Mouse (Mus musculus) erythroblast, embryonic 14.5 days (primary cell): ENCODE results near the gene Elp4. TPM values are rescaled to one million over a fixed set of nuclear protein-coding genes. Genes with fewer than 3 reads are reported as not detected.

ENCODE experiments used
- H3K27me3 ChIP-seq: 2 replicates; pipeline ENCODE4 v1.6.1; 2012; ENCODE audit warnings: inconsistent platforms; ENCODE audit not compliant: control insufficient read depth
- H3K36me3 ChIP-seq: 2 replicates; pipeline ENCODE4 v1.6.1; 2012; ENCODE audit warnings: mild to moderate bottlenecking, inconsistent platforms; ENCODE audit not compliant: control insufficient read depth
- H3K4me1 ChIP-seq: 2 replicates; pipeline ENCODE4 v1.6.1; 2012; ENCODE audit warnings: inconsistent platforms; ENCODE audit not compliant: control insufficient read depth
- H3K4me3 ChIP-seq: replicated peaks from 2 replicates; pipeline ENCODE3; 2012; ENCODE audit warnings: moderate library complexity, mild to moderate bottlenecking, inconsistent platforms
- H3K9me3 ChIP-seq: 2 replicates; pipeline ENCODE4 v1.6.1; 2012; ENCODE audit warnings: low read length, inconsistent platforms, mixed read lengths; ENCODE audit not compliant: control insufficient read depth
- GATA1 ChIP-seq: IDR thresholded peaks from 2 replicates; pipeline ENCODE4 v1.6.1; 2012; ENCODE audit warnings: low read length, inconsistent platforms, mixed read lengths
- TAL1 ChIP-seq: IDR thresholded peaks from 3 replicates; pipeline ENCODE4 v1.6.1; 2012; ENCODE audit warnings: low read length, inconsistent platforms, mixed read lengths
- polyA plus RNA-seq: library from polyadenylated mRNA; stranded (reverse); fragments of >175 nt; gene quantifications from 2 replicates; pipeline ENCODE4 v1.2.3, GENCODE M21; 2012

Elp4 gene
- polyA plus RNA-seq, 1 experiment: 0.64 TPM

- Histone ChIP-seq H3K4me3 (no peak overlapping the region), H3K27me3 (peaks cover 100% of the 10 kb centered on the region), H3K36me3 (no peaks in the 10 kb centered on the region), H3K4me1 (peaks cover 4% of the 10 kb centered on the region), H3K9me3 (peaks cover 14% of the 10 kb centered on the region; the same call in 1 of the 2 replicates)
- TF ChIP-seq GATA1 (no peak), TAL1 (no peak)
These were observed 231.3 kb downstream of the Elp4 start for GRCm38 (mm10) chr2:105673054-105673453.

- H3K9me3 ChIP-seq: peaks cover 17% of the 10 kb centered on the region; the same call in 1 of the 2 replicates
- TF ChIP-seq TAL1: no peak
- TF ChIP-seq GATA1: no peak
- H3K27me3 ChIP-seq: peaks cover 100% of the 10 kb centered on the region
- no peaks in the 10 kb centered on the region for H3K36me3 ChIP-seq
- no peak overlapping the region for H3K4me3 ChIP-seq
- peaks cover 4% of the 10 kb centered on the region for H3K4me1 ChIP-seq
These were observed 231.8 kb downstream of the Elp4 start for GRCm38 (mm10) chr2:105672596-105672960.

DNA sequence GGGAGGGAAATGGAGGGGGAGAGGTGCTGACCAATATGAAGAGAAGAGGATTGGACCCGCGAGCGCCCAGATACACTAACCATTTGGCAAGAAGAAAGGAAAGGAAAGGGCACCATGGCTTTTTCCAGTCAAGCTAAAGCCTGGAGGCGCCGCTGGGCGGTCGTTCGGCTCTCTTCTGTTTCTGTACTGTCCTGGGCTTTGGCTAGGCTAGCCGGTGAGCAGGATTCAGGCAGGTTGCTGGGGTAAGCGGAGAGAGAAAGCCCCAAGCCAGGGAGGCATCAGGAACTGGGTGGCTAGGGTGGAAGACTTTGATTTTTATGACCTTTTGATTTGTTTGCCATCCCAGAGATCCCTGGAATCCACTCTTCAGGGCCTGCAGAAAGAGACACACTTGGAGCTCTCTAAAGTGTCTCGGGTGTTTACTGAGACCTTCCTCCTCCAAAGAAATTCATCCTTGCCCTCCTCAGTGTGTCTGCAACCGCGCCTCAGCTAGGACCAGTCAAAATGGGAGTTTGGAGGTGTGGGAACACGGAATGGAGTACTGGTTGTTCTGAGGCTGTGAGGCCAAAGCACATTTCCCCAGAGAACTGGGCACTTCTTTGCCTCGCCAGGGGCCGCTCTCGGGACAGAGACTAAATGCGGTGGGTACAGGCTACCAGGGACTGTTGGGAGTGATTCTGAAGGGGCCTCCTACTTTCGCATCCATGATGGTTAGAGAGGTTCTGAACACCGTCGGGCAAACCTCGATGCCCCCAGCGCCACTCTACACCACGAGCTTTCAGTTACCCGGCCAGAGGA is 232.4 kb downstream of the Elp4 start:
- TF ChIP-seq GATA1 (no peak), TAL1 (no peak)
- Histone ChIP-seq H3K27me3 (peaks cover 100% of the 10 kb centered on the region), H3K4me1 (peaks cover 4% of the 10 kb centered on the region), H3K36me3 (no peaks in the 10 kb centered on the region), H3K4me3 (no peak overlapping the region), H3K9me3 (peaks cover 17% of the 10 kb centered on the region; the same call in 1 of the 2 replicates)

DNA sequence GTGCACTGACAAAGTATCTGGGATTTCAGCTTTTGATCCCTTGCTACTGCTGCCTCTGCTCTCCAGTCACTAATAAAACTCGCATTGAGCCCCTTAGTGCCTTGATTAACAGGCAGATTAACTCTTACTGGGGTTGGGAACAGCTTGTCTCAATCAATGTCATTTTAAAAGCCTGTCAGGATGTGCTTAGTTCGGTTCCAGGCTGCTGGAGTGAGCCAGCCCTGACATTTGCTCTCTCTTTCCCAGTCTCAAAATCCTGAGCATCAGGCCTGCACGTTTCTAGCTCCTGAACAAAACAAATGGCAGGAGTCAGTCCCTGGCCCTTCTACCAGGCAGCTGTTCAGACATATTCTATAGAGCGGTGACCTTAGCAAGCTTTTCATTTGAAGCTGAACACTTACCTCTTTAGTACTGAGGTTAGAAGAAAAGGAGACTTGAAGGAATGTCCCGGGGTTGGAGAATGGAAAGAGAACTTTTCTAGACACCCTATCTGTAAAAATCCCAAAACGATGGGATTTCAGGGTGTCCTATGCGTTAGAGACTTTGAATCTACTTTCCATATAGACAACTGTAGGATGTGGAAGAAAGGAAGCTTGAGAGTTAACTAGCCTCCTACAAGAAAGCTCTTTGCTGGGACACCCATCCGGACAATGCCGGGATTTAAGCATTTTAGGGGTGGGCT is 233.1 kb downstream of the Elp4 start:
- H3K4me1 ChIP-seq: peaks cover 1% of the 10 kb centered on the region

DNA sequence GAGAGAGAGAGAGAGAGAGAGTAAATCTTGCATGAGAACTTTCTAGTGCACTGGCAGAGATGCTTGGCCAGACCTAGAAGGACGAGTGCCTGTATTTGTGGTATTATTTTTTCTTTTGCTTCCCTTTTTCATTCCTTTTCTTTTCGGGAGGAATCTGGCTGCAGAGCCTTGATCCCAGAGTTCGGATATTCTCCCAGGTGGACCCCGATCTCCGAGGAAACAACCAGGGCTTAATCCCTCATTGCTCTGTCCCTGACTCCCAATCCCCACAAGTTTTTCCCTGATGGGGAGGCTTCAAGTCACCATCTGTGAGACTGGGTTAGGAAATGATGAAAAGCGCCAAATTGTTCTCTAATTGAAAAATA is 233.7 kb downstream of the Elp4 start:
- peaks cover 12% of the 10 kb centered on the region; the same call in 1 of the 2 replicates for H3K9me3 ChIP-seq
- H3K4me1 ChIP-seq: no peaks in the 10 kb centered on the region; the same call in none of the 2 replicates
- H3K27me3 ChIP-seq: peaks cover 100% of the 10 kb centered on the region
- H3K36me3 ChIP-seq: no peaks in the 10 kb centered on the region
- TF ChIP-seq TAL1: no peak
- TF ChIP-seq GATA1: no peak
- H3K4me3 ChIP-seq: no peak overlapping the region

More for the DNA sequence above, 233.1 kb downstream of the Elp4 start:
- Histone ChIP-seq H3K27me3 (peaks cover 100% of the 10 kb centered on the region), H3K4me3 (no peak overlapping the region), H3K36me3 (no peaks in the 10 kb centered on the region), H3K9me3 (peaks cover 15% of the 10 kb centered on the region; the same call in 1 of the 2 replicates)
- no peak for TF ChIP-seq GATA1
- no peak for TF ChIP-seq TAL1

GRCm38 (mm10) chr2:105669881-105670730 is 234.3 kb downstream of the Elp4 start:
- Histone ChIP-seq H3K27me3 (peaks cover 100% of the 10 kb centered on the region), H3K36me3 (no peaks in the 10 kb centered on the region), H3K4me1 (no peaks in the 10 kb centered on the region)

DNA sequence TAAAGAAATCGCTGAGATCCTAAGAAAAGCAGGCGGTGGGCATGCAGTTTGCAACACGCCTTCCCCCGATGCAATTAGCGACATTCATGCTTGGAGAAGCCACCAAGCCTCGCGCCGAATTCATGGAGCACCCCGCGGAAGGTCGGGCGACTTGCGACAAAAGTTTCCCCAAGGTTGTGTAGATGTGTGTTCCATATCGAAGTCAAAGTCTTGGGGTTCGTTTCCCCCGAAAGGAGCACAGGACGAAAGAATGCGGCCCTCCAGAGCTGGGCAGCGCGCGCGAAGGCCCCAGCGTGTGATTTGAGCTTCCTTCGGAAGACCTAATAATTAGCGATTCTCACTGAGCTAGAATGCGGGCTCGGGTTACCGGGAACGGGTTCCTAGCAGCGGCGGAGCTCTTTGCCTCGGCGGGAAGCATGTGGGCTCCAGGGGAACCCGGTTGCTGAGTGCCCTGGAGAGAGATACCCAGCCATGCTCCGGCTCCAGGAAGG is 234.9 kb downstream of the Elp4 start:
- peaks cover 100% of the 10 kb centered on the region for H3K27me3 ChIP-seq
- no peaks in the 10 kb centered on the region for H3K36me3 ChIP-seq
- H3K9me3 ChIP-seq: peaks cover 7% of the 10 kb centered on the region; the same call in 1 of the 2 replicates
- H3K4me3 ChIP-seq: no peak overlapping the region
- TF ChIP-seq TAL1 (no peak), GATA1 (no peak)
- H3K4me1 ChIP-seq: no peaks in the 10 kb centered on the region

More at GRCm38 (mm10) chr2:105669881-105670730, 234.3 kb downstream of the Elp4 start:
- peaks cover 11% of the 10 kb centered on the region; the same call in 1 of the 2 replicates for H3K9me3 ChIP-seq
- H3K4me3 ChIP-seq: no peak overlapping the region
- TF ChIP-seq GATA1 (no peak), TAL1 (no peak)

DNA sequence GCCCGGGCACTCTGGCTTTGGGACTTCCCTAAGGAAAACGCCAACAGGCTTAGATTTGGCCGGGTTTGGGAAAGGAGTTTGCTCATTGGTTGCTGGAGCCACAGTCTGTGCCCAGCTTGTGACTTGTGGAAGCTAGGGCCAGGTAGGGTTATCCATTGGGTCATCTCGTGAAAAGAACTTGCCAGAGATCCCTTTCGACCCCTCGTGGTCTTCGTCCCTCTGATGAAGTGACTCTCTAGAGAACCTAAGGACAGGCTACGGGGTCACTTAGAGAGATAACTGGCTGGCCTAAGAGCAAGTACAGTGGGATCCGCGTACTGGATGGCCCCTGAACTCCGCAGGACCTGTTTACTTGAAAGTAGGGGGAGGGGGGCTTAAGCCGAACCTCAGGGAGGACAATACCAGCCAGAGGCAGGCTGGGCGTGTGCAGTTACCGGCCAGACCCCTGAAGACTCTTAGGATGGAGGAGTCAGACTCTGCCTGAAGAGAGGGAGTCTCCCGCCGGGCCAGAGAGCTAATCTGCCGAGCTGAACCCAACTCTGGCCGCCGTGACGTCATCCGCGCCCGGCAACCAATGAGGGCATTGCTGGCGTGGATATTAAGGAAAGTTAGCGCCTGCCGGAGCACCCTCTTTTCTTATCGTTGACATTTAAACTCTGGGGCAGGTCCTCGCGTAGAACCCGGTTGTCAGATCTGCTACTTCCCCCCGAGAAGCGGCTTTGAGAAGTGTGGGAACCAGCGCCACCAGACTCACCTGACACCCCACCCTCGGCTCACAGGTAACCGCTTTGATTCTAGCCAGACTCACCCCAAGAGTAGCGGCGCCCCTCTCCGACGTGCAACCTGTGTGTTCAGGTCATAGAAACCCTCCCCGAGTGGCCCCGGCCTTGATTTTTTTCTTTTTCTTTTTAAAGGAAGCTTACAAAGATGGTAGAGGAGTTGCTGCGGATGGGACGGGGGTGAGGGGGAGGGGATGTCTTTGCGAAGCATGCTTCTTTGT is 235.8 kb downstream of the Elp4 start, which contains the start of gene Pax6:
Gene Pax6, plus strand, starts transcription at position 630 of the 1,000 bp plus-strand sequence.
- Histone ChIP-seq H3K4me3 (no peak within 1 kb of the TSS), H3K36me3 (no peaks in the 10 kb centered on the region), H3K9me3 (peaks cover 5% of the 10 kb centered on the region; the same call in 1 of the 2 replicates), H3K27me3 (peaks cover 100% of the 10 kb centered on the region), H3K4me1 (no peaks in the 10 kb centered on the region)
- TF ChIP-seq GATA1 (no peak), TAL1 (no peak)
